Mouse (Mus musculus) left cerebral cortex, postnatal 10 days (tissue): ENCODE measurements around the gene Cst11. TPM values are rescaled to one million over a fixed set of nuclear protein-coding genes. Genes with fewer than 3 reads are reported as not detected.
"Not testable (repeated sequence)": the region's sequence is repeated elsewhere in the genome, so short reads cannot be mapped to it uniquely, and the experiment has no call there.

ENCODE experiments used
- DNase-seq, 2 experiments: peaks; one replicate each; pipeline ENCODE4 v3.0.0; 2021 to 2022; ENCODE audit warnings: low spot score in 2 of 2, mixed read lengths in 1 of 2; ENCODE audit errors: extremely low spot score in 1 of 2
- intact Hi-C: fragments of 180-260 bp; cut with DNase I; formaldehyde crosslinking; loops from one replicate; pipeline ENCODE4 v1.15.1; 2025
- total RNA-seq, 2 experiments: library from RNA; stranded (reverse); gene quantifications; 2 replicates each; pipeline ENCODE4 v1.2.3; 2021

The Cst11 gene
- total RNA-seq = not detected

- DNase-seq, intact Hi-C loops: not testable (repeated sequence)
These were observed at the start of gene Cst11 for GRCm38 (mm10) chr2:148771397-148771796. TSS of gene Cst11 (minus strand) at chr2:148771497.

GRCm38 (mm10) chr2:148819909-148820308 is 48.6 kb upstream of the Cst11 start, which contains the start of gene Cst13:
TSS of gene Cst13 (plus strand) at chr2:148820081.
- intact Hi-C loops = no loop called here
- no peak for DNase-seq

GRCm38 (mm10) chr2:148806696-148807095 is 35.4 kb upstream of the Cst11 start:
- intact Hi-C loops = no loop called here
- no peak for DNase-seq

DNA sequence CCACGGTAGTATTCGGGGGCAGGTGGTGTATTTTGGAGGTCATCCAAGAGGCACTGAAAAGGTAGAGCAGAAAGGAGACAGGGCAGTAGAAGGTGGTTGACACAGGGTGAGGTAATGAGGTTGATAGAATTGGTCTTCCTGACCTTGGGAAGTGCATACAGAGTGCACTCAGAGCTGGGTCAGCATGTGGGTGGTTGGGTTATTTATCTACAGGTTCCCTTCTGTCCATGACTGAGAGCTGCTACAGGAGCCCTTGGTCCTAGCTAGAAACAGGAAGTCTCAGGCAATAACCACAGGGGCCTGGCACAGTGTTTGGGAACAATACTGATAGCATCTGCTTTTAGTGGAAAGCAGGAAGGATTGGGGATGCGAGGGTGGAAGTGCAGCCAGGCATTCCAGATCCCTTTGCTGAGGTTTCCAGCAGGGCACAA is 30.2 kb upstream of the Cst11 start:
- intact Hi-C loops = no loop called here
- DNase-seq = no peak

DNA sequence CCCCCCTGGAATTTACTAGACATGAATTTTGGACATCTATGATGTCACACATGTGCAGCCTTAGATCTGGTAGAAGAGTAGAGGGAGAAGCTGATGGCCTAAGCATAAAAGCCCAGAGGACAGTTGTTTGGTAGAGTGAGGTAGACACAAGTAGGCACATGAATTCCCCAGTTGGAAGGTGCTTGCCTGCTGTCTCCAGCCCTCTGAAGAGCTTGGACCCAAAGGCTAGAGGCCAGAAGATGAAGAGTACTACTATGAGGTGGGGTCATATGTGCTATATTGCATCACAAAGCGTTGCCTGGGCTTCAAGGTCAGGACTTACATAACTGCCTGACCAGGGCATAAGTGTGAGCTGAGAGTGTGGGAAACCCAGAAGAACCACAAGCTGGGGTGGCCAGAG is 27.2 kb upstream of the Cst11 start, which contains the start of gene Cst8:
Cst8 (plus strand) TSS at position 301 of the 400 bp plus-strand sequence.
- DNase-seq = no peak
- intact Hi-C loops = no loop called here

GRCm38 (mm10) chr2:148789142-148789541 is 17.8 kb upstream of the Cst11 start, which contains the start of gene Cst12:
TSS of gene Cst12 (plus strand) at chr2:148789361.
- no peak for DNase-seq
- intact Hi-C loops = no loop called here

- intact Hi-C loops = no loop called here
These were observed 10.4 kb upstream of the Cst11 start, which contains the start of gene 8030411F24Rik for GRCm38 (mm10) chr2:148781709-148782108. TSS of gene 8030411F24Rik (plus strand) at chr2:148782009.

GRCm38 (mm10) chr2:148763648-148764388 is 7.5 kb downstream of the Cst11 start:
- DNase-seq = no peak
- intact Hi-C loops = no loop called here

More at GRCm38 (mm10) chr2:148781709-148782108, 10.4 kb upstream of the Cst11 start, which contains the start of gene 8030411F24Rik:
- DNase-seq = no peak

- intact Hi-C loops = loop anchor here (5.0 kb wide), 2 partner anchors 103 to 148 kb away; no protein-coding TSS in a partner anchor
- DNase-seq = no peak
These were observed 16.9 kb downstream of the Cst11 start for GRCm38 (mm10) chr2:148754310-148754846.

- peak; percentile 67 to 84 for DNase-seq
- intact Hi-C loops = loop anchor here (5.0 kb wide), 2 partner anchors 105 to 150 kb away; no protein-coding TSS in a partner anchor
These were observed 19.1 kb downstream of the Cst11 start for GRCm38 (mm10) chr2:148751893-148752813.

- DNase-seq = no peak
- intact Hi-C loops = loop anchor here (5.0 kb wide), 2 partner anchors 107 to 152 kb away; no protein-coding TSS in a partner anchor
These were observed 21.2 kb downstream of the Cst11 start, which contains the start of gene Cstl1 for GRCm38 (mm10) chr2:148750058-148750457. TSS of gene Cstl1 (plus strand) at chr2:148750358.

DNA sequence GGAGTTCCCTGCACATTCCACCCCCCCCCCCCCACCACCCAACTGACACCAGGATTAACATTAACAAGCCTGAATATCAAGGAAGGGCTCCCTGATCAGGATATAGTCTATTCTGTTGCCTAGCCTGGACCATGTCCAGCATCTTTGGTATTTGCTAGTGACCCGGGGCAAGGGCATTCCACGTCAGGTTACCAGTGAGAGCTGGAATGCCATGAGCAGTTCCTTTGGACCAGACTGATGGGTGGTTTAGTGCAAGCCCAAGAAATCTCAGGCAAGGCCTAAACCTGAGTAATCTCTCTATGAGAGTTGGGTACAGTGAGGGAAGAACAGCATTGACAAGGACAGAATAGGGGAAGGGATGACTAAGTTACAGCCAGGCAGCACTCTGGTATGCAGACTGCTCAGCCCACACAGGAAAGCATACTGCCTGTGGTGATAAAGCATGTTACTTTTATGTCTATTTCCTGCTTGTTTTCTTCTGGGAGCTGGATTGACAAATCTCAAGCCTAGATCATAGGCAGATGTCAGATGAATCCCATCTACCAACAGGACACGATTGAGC is 27.4 kb downstream of the Cst11 start:
- no peak for DNase-seq
- intact Hi-C loops = no loop called here

DNA sequence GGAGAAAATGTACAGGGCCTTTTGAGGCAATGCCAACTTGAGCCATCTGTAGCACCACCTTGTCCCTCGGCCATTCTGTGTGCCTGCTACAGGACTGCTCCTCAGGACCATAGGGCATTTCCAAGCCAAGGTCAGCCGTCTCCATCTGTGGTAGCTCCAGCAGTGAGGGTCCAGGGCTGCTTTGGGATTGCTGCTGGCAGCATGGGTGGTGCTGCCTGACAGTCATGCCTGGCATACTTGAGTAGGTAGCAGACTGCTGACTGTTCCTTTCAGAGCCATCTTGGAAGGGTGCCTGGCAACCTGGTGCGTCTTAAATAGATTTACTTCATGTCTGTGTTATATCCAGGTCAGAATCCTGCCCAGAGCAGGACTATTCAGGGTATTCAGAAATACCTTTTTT is 28.3 kb downstream of the Cst11 start:
- DNase-seq = peak; percentile 8 to 51

DNA sequence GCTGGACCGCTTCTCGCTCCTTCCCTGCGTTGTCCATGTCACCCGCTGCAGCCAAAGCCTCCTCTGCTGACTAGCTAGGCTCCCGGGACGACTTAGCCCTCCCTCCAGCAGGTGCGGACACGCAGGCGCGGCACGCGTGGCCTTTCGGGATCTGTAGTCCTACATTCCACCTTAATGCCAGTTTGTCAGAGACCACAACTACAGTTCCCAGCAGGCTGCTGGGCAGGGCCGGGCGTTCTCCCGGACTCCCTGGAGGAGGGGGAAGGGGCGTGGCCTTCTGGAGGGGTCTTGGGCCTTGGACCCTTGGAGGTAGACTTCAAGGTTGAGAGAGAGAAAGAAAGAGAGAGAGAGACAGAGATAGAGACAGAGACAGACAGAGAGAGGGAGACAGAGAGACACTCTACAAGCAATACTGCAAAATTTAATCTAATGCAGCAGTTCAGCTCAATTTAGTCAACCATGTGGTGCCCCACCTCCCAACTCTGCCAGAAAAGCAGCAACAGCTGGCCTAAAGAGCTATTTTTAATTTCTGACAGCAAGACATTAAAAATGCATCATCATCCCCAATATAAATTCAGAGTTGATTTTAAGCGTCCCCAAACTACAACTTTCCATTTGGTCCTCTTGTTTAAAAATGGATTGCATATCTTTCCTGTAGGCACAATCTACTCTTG is 38.8 kb downstream of the Cst11 start, which contains the start of gene Napb:
Napb (minus strand) TSS at position 141 of the 674 bp plus-strand sequence.
- peak; percentile 95 to 96 for DNase-seq
- intact Hi-C loops = no loop called here

More for the DNA sequence above, 28.3 kb downstream of the Cst11 start:
- intact Hi-C loops = no loop called here

- intact Hi-C loops = no loop called here
- DNase-seq = peak in 1 of 2 experiments; percentile 37
These were observed 39.5 kb downstream of the Cst11 start for GRCm38 (mm10) chr2:148731614-148732326.

- intact Hi-C loops = no loop called here
- DNase-seq = no peak
These were observed 51.9 kb downstream of the Cst11 start for GRCm38 (mm10) chr2:148719271-148719995.
